Mouse (Mus musculus) midbrain, postnatal 0 days (tissue): ENCODE measurements at regions not wholly inside any gene's neighbourhood (a gene's known extent, or its start where the extent isn't known, plus 50 kb on each side); places are given as distances from the start of the nearest gene placed in this dataset.

ENCODE experiments used
- ATAC-seq: fragments of 200-750 bp; cut with Nextera tagmentation; 2 replicates; pipeline ENCODE4 v1.8.0; 2017; ENCODE audit warnings: moderate number of reproducible peaks, mild to moderate bottlenecking, moderate TSS enrichment, moderate library complexity; ENCODE audit not compliant: low FRiP score
- DNase-seq: peaks from one replicate; pipeline ENCODE4 v3.0.0-alpha.2; 2015; ENCODE audit warnings: low spot score
- H3K27ac ChIP-seq: fragments of 300-500 bp; sonication (generic); 2 replicates; pipeline ENCODE4 v1.5.1; 2014; ENCODE audit warnings: low read depth, mild to moderate bottlenecking, low read length, mixed read lengths
- H3K27me3 ChIP-seq: fragments of 300-500 bp; sonication (generic); 2 replicates; pipeline ENCODE4 v1.6.1; 2014; ENCODE audit warnings: low read length, control low read depth, mixed read lengths; ENCODE audit not compliant: insufficient read depth
- H3K36me3 ChIP-seq: fragments of 300-500 bp; sonication (generic); 2 replicates; pipeline ENCODE4 v1.6.1; 2014; ENCODE audit warnings: low read length, control low read depth, mixed read lengths; ENCODE audit not compliant: insufficient read depth
- H3K4me1 ChIP-seq: fragments of 300-500 bp; sonication (generic); 2 replicates; pipeline ENCODE4 v1.6.1; 2014; ENCODE audit warnings: mild to moderate bottlenecking, control low read depth, antibody characterized with exemption, low read length, mixed read lengths; ENCODE audit not compliant: insufficient read depth
- H3K4me2 ChIP-seq: fragments of 300-500 bp; sonication (generic); 2 replicates; pipeline ENCODE4 v1.6.1; 2014; ENCODE audit warnings: low read depth, mild to moderate bottlenecking, low read length, mixed read lengths; ENCODE audit not compliant: poor library complexity, severe bottlenecking
- H3K4me3 ChIP-seq: fragments of 300-500 bp; sonication (generic); 2 replicates; pipeline ENCODE4 v1.5.1; 2014; ENCODE audit warnings: low read depth, mild to moderate bottlenecking, low read length, moderate library complexity
- H3K9ac ChIP-seq: fragments of 300-500 bp; sonication (generic); replicated peaks from 2 replicates; pipeline ENCODE4 v1.6.1; 2014; ENCODE audit warnings: mild to moderate bottlenecking, low read length, moderate library complexity, mixed read lengths; ENCODE audit not compliant: poor library complexity, severe bottlenecking
- H3K9me3 ChIP-seq: fragments of 300-500 bp; sonication (generic); 2 replicates; pipeline ENCODE4 v1.6.1; 2016; ENCODE audit warnings: low read length, control low read depth
- CTCF ChIP-seq: IDR thresholded peaks from 2 replicates; pipeline ENCODE4 v1.5.1; 2016; ENCODE audit warnings: antibody characterized with exemption, mild to moderate bottlenecking
- WGBS: fragments of 180-500 bp; shearing (Covaris S2); extraction: QIAGEN DNeasy Blood & Tissue Kit; methylation state at CpG from one replicate; pipeline ENCODE4 v1.1.7; 2014; 5-methylcytosine and 5-hydroxymethylcytosine counted together

- no peak overlapping the region for H3K9ac ChIP-seq
- no peak for ATAC-seq
- DNase-seq, result peak; percentile 3
- H3K4me3 ChIP-seq, result no peak overlapping the region
- H3K4me2 ChIP-seq, result no peak overlapping the region
- no peak for TF ChIP-seq CTCF
- no peaks in the 10 kb centered on the region for H3K9me3 ChIP-seq
- H3K27me3 ChIP-seq, result no peaks in the 10 kb centered on the region
- no peak overlapping the region for H3K27ac ChIP-seq
- H3K4me1 ChIP-seq, result no peaks in the 10 kb centered on the region
- no peaks in the 10 kb centered on the region for H3K36me3 ChIP-seq
- WGBS, result 88% methylated on average over 2 of the region's 2 CpGs
Measured at GRCm38 (mm10) chr2:115529878-115530277, 51.6 kb upstream of the BC052040 start.
